9 mouse cellular contexts compared by ENCODE assay signal in the genomic region with DNA sequence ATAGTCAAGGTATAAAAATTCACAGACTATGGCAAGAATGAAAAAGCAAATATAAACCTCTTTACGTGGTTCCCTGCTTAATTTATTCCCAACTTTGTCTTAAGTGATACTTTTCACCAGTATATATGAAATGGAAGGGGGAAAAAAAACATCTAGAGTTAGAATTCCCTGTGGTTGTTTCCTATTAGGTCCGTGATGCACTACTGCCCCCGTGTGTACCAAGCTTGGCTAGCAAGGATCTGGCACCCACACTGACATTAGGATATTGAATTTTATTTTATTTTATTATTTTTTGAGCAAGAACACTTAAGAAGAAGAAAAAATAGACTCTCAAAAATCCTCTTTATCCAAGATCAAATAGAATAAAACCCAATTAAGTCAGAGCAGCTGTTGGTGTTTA.
DNase-seq lines count a peak whose midpoint lies in the region; ATAC-seq and TF ChIP-seq lines count a peak whose summit lies in the region.
"Had no signal": no experiment of that assay in that cellular context is flagged by ENCODE, and none has a peak within 500 bp of the region (broad histone marks: within the 10 kb centered on the region; RNA-seq: fewer than 3 reads in every experiment).

No protein-coding gene starts in this region.

- H3K4me2 ChIP-seq in intestine, embryonic 14.5 days (ENCODE audit: low read length) = no peak overlapping the region
- H3K4me2 ChIP-seq in intestine, embryonic 16.5 days (ENCODE audit: low read depth, low read length) = no peak overlapping the region
- H3K4me2 ChIP-seq: heart, embryonic 15.5 days had no signal

- H3K27me3 ChIP-seq in intestine, embryonic 14.5 days (replicated peaks; ENCODE audit: control insufficient read depth, insufficient read depth, low read length) = no peaks in the 10 kb centered on the region
- no peaks in the 10 kb centered on the region; the same call in 1 of the 2 replicates for H3K27me3 ChIP-seq in intestine, embryonic 16.5 days (replicated peaks; ENCODE audit: control insufficient read depth, insufficient read depth, low read length)
- H3K27me3 ChIP-seq: heart, embryonic 15.5 days had no signal

- H3K4me3 ChIP-seq in intestine, embryonic 14.5 days (ENCODE audit: low read depth, low read length) = no peak overlapping the region
- H3K4me3 ChIP-seq in intestine, embryonic 16.5 days (ENCODE audit: low read length) = no peak overlapping the region
- H3K4me3 ChIP-seq in layer of hippocampus, adult 2 months = no peak overlapping the region
- H3K4me3 ChIP-seq: heart, embryonic 15.5 days had no signal

- ATAC-seq in intestine, embryonic 14.5 days (replicated peaks; ENCODE audit: low FRiP score, low TSS enrichment, low read depth) = no peak
- no peak for ATAC-seq in intestine, embryonic 16.5 days
- ATAC-seq in megakaryocyte, adult 5-6 weeks (ENCODE audit: poor library complexity, severe bottlenecking) = no peak

- 34% methylated on average over 3 of the region's 3 CpGs for WGBS in intestine, embryonic 14.5 days
- WGBS in intestine, embryonic 16.5 days = 35% methylated on average over 3 of the region's 3 CpGs

- peak; percentile 93 for TF ChIP-seq CTCF in layer of hippocampus, adult 2 months (conservative IDR thresholded peaks at IDR 0.05)

- no peak overlapping the region for H3K9ac ChIP-seq in intestine, embryonic 14.5 days (ENCODE audit: low read length)
- no peak overlapping the region for H3K9ac ChIP-seq in intestine, embryonic 16.5 days (ENCODE audit: low read depth, low read length)
- H3K9ac ChIP-seq: heart, embryonic 15.5 days had no signal

- H3K9me3 ChIP-seq in intestine, embryonic 14.5 days (ENCODE audit: control insufficient read depth, low read length) = 0 out of 2 replicates have a peak, but pooled peaks cover 6% of the 10 kb centered on the region
- H3K9me3 ChIP-seq in intestine, embryonic 16.5 days (ENCODE audit: control insufficient read depth, low read length) = no peaks in the 10 kb centered on the region
- H3K9me3 ChIP-seq: heart, embryonic 15.5 days had no signal

- no peak overlapping the region for H3K27ac ChIP-seq in intestine, embryonic 14.5 days (ENCODE audit: low read depth)
- no peak overlapping the region for H3K27ac ChIP-seq in intestine, embryonic 16.5 days (ENCODE audit: low read length)
- no peak overlapping the region for H3K27ac ChIP-seq in layer of hippocampus, adult 2 months
- H3K27ac ChIP-seq: heart, embryonic 15.5 days had no signal

- H3K36me3 ChIP-seq in intestine, embryonic 14.5 days (ENCODE audit: control insufficient read depth, insufficient read depth, low read length) = no peaks in the 10 kb centered on the region
- H3K36me3 ChIP-seq in intestine, embryonic 16.5 days (ENCODE audit: control insufficient read depth, insufficient read depth, low read length) = no peaks in the 10 kb centered on the region
- H3K36me3 ChIP-seq: heart, embryonic 15.5 days had no signal

- no peaks in the 10 kb centered on the region for H3K4me1 ChIP-seq in intestine, embryonic 14.5 days (replicated peaks; ENCODE audit: control insufficient read depth, insufficient read depth, low read length)
- no peaks in the 10 kb centered on the region for H3K4me1 ChIP-seq in intestine, embryonic 16.5 days (ENCODE audit: control insufficient read depth, insufficient read depth, low read length)
- H3K4me1 ChIP-seq: heart, embryonic 15.5 days had no signal

- peak; percentile 77 for DNase-seq in intestine, embryonic 14.5 days (ENCODE audit: low spot score)
- DNase-seq in Muller cell, postnatal 12 days (ENCODE audit: inconsistent ontology term) = peak; percentile 23
- DNase-seq in cerebellum, adult 8-10 months = peak; percentile 36
- peak; percentile 36 to 69 for DNase-seq in layer of hippocampus, adult 2 months (ENCODE audit: low spot score in 2 of 2)
- DNase-seq in retina, postnatal 1 day = peak; percentile 61
- no peak for DNase-seq in yolk sac, embryonic 10.5 days (ENCODE audit: low spot score)
